11 mouse cellular contexts compared by ENCODE assay signal in genomic region chr16:94250136-94250535, GRCm38 (mm10).
A peak's percentile ranks its signal among the peaks of the same experiment; 100 is the strongest.
DNase-seq lines count a peak whose midpoint lies in the region; ATAC-seq and TF ChIP-seq lines count a peak whose summit lies in the region.
"Had no signal": no experiment of that assay in that cellular context is flagged by ENCODE, and none has a peak within 500 bp of the region (broad histone marks: within the 10 kb centered on the region; RNA-seq: fewer than 3 reads in every experiment).

No protein-coding gene starts in this region.

- DNase-seq in heart, postnatal 36 days, result no peak
- peak; percentile 40 for DNase-seq in retina, postnatal 1 day
- no peak for DNase-seq in retina, embryonic 14.5 days (ENCODE audit: low spot score)
- DNase-seq in thymus, adult 2 months, result no peak
- DNase-seq in layer of hippocampus, adult 9-11 months, result no peak
- DNase-seq: kidney, postnatal 14 days had no signal

- intact Hi-C loops in heart, postnatal 36 days (cut with DNase I), result no loop called here

- no peak overlapping the region for H3K4me3 ChIP-seq in heart, embryonic 13.5 days
- H3K4me3 ChIP-seq in limb, embryonic 15.5 days, result no peak overlapping the region
- no peak overlapping the region for H3K4me3 ChIP-seq in thymus, adult 2 months (ENCODE audit: control insufficient read depth, insufficient read depth, low read length)
- H3K4me3 ChIP-seq: heart, embryonic 15.5 days had no signal

- no peak for ATAC-seq in heart, embryonic 13.5 days (ENCODE audit: extremely low read depth, insufficient number of reproducible peaks, low FRiP score, low TSS enrichment)
- ATAC-seq in limb, embryonic 15.5 days (ENCODE audit: insufficient number of reproducible peaks, low FRiP score, low TSS enrichment, low read depth), result no peak
- no peak for ATAC-seq in cerebellum, adult (ENCODE audit: insufficient number of reproducible peaks, low FRiP score, low TSS enrichment)
- ATAC-seq: Patski had no signal

- H3K36me3 ChIP-seq in heart, embryonic 13.5 days, result no peaks in the 10 kb centered on the region
- H3K36me3 ChIP-seq in limb, embryonic 15.5 days, result no peaks in the 10 kb centered on the region
- H3K36me3 ChIP-seq in thymus, adult 2 months (ENCODE audit: control insufficient read depth, insufficient read depth, low read length), result no peaks in the 10 kb centered on the region
- H3K36me3 ChIP-seq: heart, embryonic 15.5 days had no signal

- no peak for TF ChIP-seq POLR2A in thymus, adult 2 months (IDR thresholded peaks at IDR 0.05; ENCODE audit: control insufficient read depth, extremely low read depth, insufficient read depth, low read length, poor library complexity)

- no peak overlapping the region for H3K4me2 ChIP-seq in heart, embryonic 13.5 days
- H3K4me2 ChIP-seq in limb, embryonic 15.5 days, result peak overlapping the region; percentile 8; the same call in 1 of the 2 replicates
- H3K4me2 ChIP-seq: heart, embryonic 15.5 days had no signal

- H3K4me1 ChIP-seq in heart, embryonic 13.5 days, result peaks cover 20% of the 10 kb centered on the region
- H3K4me1 ChIP-seq in limb, embryonic 15.5 days, result peaks cover 38% of the 10 kb centered on the region
- H3K4me1 ChIP-seq in thymus, adult 2 months (replicated peaks; ENCODE audit: control insufficient read depth, insufficient read depth, low read length), result peaks cover 49% of the 10 kb centered on the region

- TF ChIP-seq CTCF in thymus, adult 2 months (IDR thresholded peaks at IDR 0.05; ENCODE audit: borderline replicate concordance, control insufficient read depth, extremely low read depth, insufficient read depth, low read length, poor library complexity), result no peak

- H3K9me3 ChIP-seq in heart, embryonic 13.5 days, result no peaks in the 10 kb centered on the region
- H3K9me3 ChIP-seq in limb, embryonic 15.5 days, result no peaks in the 10 kb centered on the region
- H3K9me3 ChIP-seq: heart, embryonic 15.5 days had no signal

- no peak overlapping the region for H3K27ac ChIP-seq in heart, embryonic 13.5 days (replicated peaks)
- H3K27ac ChIP-seq in limb, embryonic 15.5 days, result no peak overlapping the region
- no peak overlapping the region for H3K27ac ChIP-seq in thymus, adult 2 months (ENCODE audit: control insufficient read depth, insufficient read depth, low read length)
- H3K27ac ChIP-seq: heart, embryonic 15.5 days had no signal

- WGBS in heart, embryonic 13.5 days, result 66% methylated on average over 12 of the region's 12 CpGs
- WGBS in limb, embryonic 15.5 days, result 37% methylated on average over 12 of the region's 12 CpGs
- 91% methylated on average over 12 of the region's 12 CpGs for WGBS in thymus, adult 2 months

- H3K27me3 ChIP-seq in heart, embryonic 13.5 days (replicated peaks), result no peaks in the 10 kb centered on the region
- H3K27me3 ChIP-seq in limb, embryonic 15.5 days, result peaks cover 25% of the 10 kb centered on the region; the same call in 1 of the 2 replicates
- no peaks in the 10 kb centered on the region for H3K27me3 ChIP-seq in thymus, adult 2 months (ENCODE audit: control insufficient read depth, insufficient read depth, low read length)
- H3K27me3 ChIP-seq: heart, embryonic 15.5 days; Patski had no signal

- 0 out of 2 replicates have a peak overlapping the region, but pooled peaks have one; percentile 17 for H3K9ac ChIP-seq in heart, embryonic 13.5 days
- no peak overlapping the region for H3K9ac ChIP-seq in limb, embryonic 15.5 days
- H3K9ac ChIP-seq: heart, embryonic 15.5 days had no signal
